Mouse (Mus musculus): ENCODE results near the gene Dscam. TPM values are rescaled to one million over a fixed set of nuclear protein-coding genes. Genes with fewer than 3 reads are reported as not detected.

Gene Dscam
- polyA plus RNA-seq, 1 experiment = under 0.01 TPM

GRCm38 (mm10) chr16:96795431-96795830, 375.1 kb downstream of the Dscam start:
- Histone ChIP-seq H3K27me3 (ENCODE audit: control insufficient read depth, insufficient read depth, insufficient read length) (no peaks in the 10 kb centered on the region), H3K36me3 (ENCODE audit: control insufficient read depth, insufficient read depth) (no peaks in the 10 kb centered on the region)

DNA sequence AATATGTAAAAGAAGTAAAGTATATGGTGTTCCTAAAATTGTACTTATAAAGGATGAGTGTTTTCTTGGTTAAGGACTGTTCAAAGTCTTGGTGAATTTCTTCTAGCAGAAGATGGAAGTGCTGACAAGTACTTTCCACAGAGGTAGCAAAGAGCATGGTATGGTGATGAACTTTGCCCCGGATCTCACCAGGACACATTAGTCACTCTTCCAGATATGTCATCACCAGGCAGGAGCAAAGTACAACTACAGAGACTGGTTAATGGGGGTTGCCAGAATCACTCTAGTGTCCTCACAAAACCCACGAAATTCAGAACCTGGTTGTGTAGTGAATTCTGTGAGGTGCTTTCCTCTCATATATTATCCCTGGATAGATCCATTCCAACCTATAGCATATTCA, 379.2 kb downstream of the Dscam start:
- H3K4me2 ChIP-seq (ENCODE audit: low read depth) = no peak overlapping the region
- no peak overlapping the region for H3K4me3 ChIP-seq
- no peak overlapping the region for H3ac ChIP-seq (ENCODE audit: control insufficient read depth, insufficient read length)
- no peaks in the 10 kb centered on the region for H3K79me2 ChIP-seq (ENCODE audit: control insufficient read depth, insufficient read depth)
- H3K27me3 ChIP-seq (ENCODE audit: control insufficient read depth, insufficient read depth, insufficient read length) = no peaks in the 10 kb centered on the region
- H3K36me3 ChIP-seq (ENCODE audit: control insufficient read depth, insufficient read depth) = no peaks in the 10 kb centered on the region
- no peak for TF ChIP-seq TCF3 (IDR thresholded peaks at IDR 0.05; ENCODE audit: insufficient read length, low read depth)
- TF ChIP-seq E2F4 (IDR thresholded peaks at IDR 0.05; ENCODE audit: insufficient read depth) = no peak
- no peak for TF ChIP-seq CEBPB (IDR thresholded peaks at IDR 0.05; ENCODE audit: insufficient read depth, poor library complexity, severe bottlenecking)
- no peak for TF ChIP-seq POLR2AphosphoS2 (IDR thresholded peaks at IDR 0.05; ENCODE audit: insufficient read length, low read depth)
- no peak for TF ChIP-seq TCF12 (IDR thresholded peaks at IDR 0.05; ENCODE audit: insufficient read depth, poor library complexity, severe bottlenecking)
- no peak for TF ChIP-seq MYOG (IDR thresholded peaks at IDR 0.05; ENCODE audit: control insufficient read depth in 1 of 3, insufficient read depth in 1 of 3, insufficient read length in 2 of 3, low read depth in 2 of 3)
- TF ChIP-seq REST (IDR thresholded peaks at IDR 0.05; ENCODE audit: insufficient read depth, insufficient read length) = no peak
- TF ChIP-seq USF1 (IDR thresholded peaks at IDR 0.05; ENCODE audit: low read depth) = no peak
- TF ChIP-seq MAX (IDR thresholded peaks at IDR 0.05; ENCODE audit: low read depth) = no peak
- no peak for TF ChIP-seq MYOD1 (IDR thresholded peaks at IDR 0.05; ENCODE audit: control insufficient read depth in 1 of 3, insufficient read length in 2 of 3, low read depth in 2 of 3)
- TF ChIP-seq SRF (IDR thresholded peaks at IDR 0.05; ENCODE audit: control insufficient read depth, insufficient read length, low read depth) = no peak
- TF ChIP-seq POLR2A (IDR thresholded peaks at IDR 0.05; ENCODE audit: insufficient read length, low read depth) = no peak

More at GRCm38 (mm10) chr16:96795431-96795830, 375.1 kb downstream of the Dscam start:
- no peaks in the 10 kb centered on the region for H3K79me2 ChIP-seq (ENCODE audit: control insufficient read depth, insufficient read depth)
- no peak overlapping the region for H3K4me2 ChIP-seq (ENCODE audit: low read depth)
- TF ChIP-seq TCF12 (IDR thresholded peaks at IDR 0.05; ENCODE audit: insufficient read depth, poor library complexity, severe bottlenecking) = no peak
- TF ChIP-seq E2F4 (IDR thresholded peaks at IDR 0.05; ENCODE audit: insufficient read depth) = no peak
- TF ChIP-seq TCF3 (IDR thresholded peaks at IDR 0.05; ENCODE audit: insufficient read length, low read depth) = no peak
- TF ChIP-seq POLR2A (IDR thresholded peaks at IDR 0.05; ENCODE audit: insufficient read length, low read depth) = no peak
- TF ChIP-seq CEBPB (IDR thresholded peaks at IDR 0.05; ENCODE audit: insufficient read depth, poor library complexity, severe bottlenecking) = no peak
- no peak for TF ChIP-seq MYOG (IDR thresholded peaks at IDR 0.05; ENCODE audit: control insufficient read depth in 1 of 3, insufficient read depth in 1 of 3, insufficient read length in 2 of 3, low read depth in 2 of 3)
- TF ChIP-seq USF1 (IDR thresholded peaks at IDR 0.05; ENCODE audit: low read depth) = no peak
- TF ChIP-seq SRF (IDR thresholded peaks at IDR 0.05; ENCODE audit: control insufficient read depth, insufficient read length, low read depth) = no peak
- no peak for TF ChIP-seq POLR2AphosphoS2 (IDR thresholded peaks at IDR 0.05; ENCODE audit: insufficient read length, low read depth)
- TF ChIP-seq MYOD1 (IDR thresholded peaks at IDR 0.05; ENCODE audit: control insufficient read depth in 1 of 3, insufficient read length in 2 of 3, low read depth in 2 of 3) = no peak
- no peak for TF ChIP-seq MAX (IDR thresholded peaks at IDR 0.05; ENCODE audit: low read depth)
- TF ChIP-seq REST (IDR thresholded peaks at IDR 0.05; ENCODE audit: insufficient read depth, insufficient read length) = no peak
- no peak overlapping the region for H3K4me3 ChIP-seq
- H3ac ChIP-seq (ENCODE audit: control insufficient read depth, insufficient read length) = no peak overlapping the region

DNA sequence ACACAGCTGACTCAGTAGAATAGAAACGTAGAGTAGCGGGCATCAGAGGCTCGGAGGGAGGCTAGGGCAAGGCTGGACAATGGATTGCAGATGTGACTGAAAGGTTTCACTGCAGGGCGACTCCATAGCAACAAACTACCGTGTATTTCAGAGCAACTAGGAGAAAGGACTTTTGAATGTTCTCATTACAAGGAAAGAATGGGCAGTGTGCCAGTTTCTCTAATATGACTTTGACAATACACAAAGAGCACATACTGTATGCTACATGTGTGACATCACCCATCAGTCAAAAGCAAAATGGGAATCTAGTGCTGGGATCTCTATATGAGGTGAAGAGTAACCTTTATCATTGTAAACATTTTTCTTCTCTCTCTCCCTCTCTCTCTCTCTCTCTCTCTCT, 382.3 kb downstream of the Dscam start:
- H3K4me3 ChIP-seq = no peak overlapping the region
- no peak overlapping the region for H3K4me2 ChIP-seq (ENCODE audit: low read depth)
- no peaks in the 10 kb centered on the region for H3K36me3 ChIP-seq (ENCODE audit: control insufficient read depth, insufficient read depth)
- H3K79me2 ChIP-seq (ENCODE audit: control insufficient read depth, insufficient read depth) = no peaks in the 10 kb centered on the region
- no peak for TF ChIP-seq TCF12 (IDR thresholded peaks at IDR 0.05; ENCODE audit: insufficient read depth, poor library complexity, severe bottlenecking)
- no peak for TF ChIP-seq TCF3 (IDR thresholded peaks at IDR 0.05; ENCODE audit: insufficient read length, low read depth)
- no peak for TF ChIP-seq E2F4 (IDR thresholded peaks at IDR 0.05; ENCODE audit: insufficient read depth)
- TF ChIP-seq CEBPB (IDR thresholded peaks at IDR 0.05; ENCODE audit: insufficient read depth, poor library complexity, severe bottlenecking) = no peak
- TF ChIP-seq POLR2A (IDR thresholded peaks at IDR 0.05; ENCODE audit: insufficient read length, low read depth) = no peak
- no peak for TF ChIP-seq REST (IDR thresholded peaks at IDR 0.05; ENCODE audit: insufficient read depth, insufficient read length)
- no peak for TF ChIP-seq POLR2AphosphoS2 (IDR thresholded peaks at IDR 0.05; ENCODE audit: insufficient read length, low read depth)
- no peak for TF ChIP-seq MYOG (IDR thresholded peaks at IDR 0.05; ENCODE audit: control insufficient read depth in 1 of 3, insufficient read depth in 1 of 3, insufficient read length in 2 of 3, low read depth in 2 of 3)
- TF ChIP-seq SRF (IDR thresholded peaks at IDR 0.05; ENCODE audit: control insufficient read depth, insufficient read length, low read depth) = no peak
- no peak for TF ChIP-seq MAX (IDR thresholded peaks at IDR 0.05; ENCODE audit: low read depth)
- no peak for TF ChIP-seq USF1 (IDR thresholded peaks at IDR 0.05; ENCODE audit: low read depth)
- no peak for TF ChIP-seq MYOD1 (IDR thresholded peaks at IDR 0.05; ENCODE audit: control insufficient read depth in 1 of 3, insufficient read length in 2 of 3, low read depth in 2 of 3)
- H3ac ChIP-seq (ENCODE audit: control insufficient read depth, insufficient read length) = no peak overlapping the region
- no peaks in the 10 kb centered on the region for H3K27me3 ChIP-seq (ENCODE audit: control insufficient read depth, insufficient read depth, insufficient read length)

DNA sequence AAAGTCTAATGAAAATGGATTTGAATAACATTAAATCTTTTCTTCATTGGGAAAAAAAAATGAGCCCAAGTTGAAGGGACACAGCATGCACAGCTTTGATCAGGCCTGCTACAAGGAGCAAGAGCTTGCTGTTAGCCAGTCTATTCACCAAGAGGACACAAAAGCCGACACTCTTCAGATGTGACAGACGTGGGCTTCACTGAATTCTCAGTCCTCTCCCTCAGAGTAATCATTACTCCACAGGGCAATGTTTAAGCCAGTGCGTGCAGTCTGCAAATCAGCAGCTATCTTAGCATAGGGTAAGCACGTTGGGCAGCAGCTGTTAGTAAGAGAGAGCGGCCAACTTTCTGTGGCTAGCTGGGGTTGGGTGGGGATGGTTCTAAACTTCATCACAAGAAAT, 391.5 kb downstream of the Dscam start:
- H3K27me3 ChIP-seq (ENCODE audit: control insufficient read depth, insufficient read depth, insufficient read length) = no peaks in the 10 kb centered on the region
- TF ChIP-seq E2F4 (IDR thresholded peaks at IDR 0.05; ENCODE audit: insufficient read depth) (no peak), CEBPB (IDR thresholded peaks at IDR 0.05; ENCODE audit: insufficient read depth, poor library complexity, severe bottlenecking) (no peak), REST (IDR thresholded peaks at IDR 0.05; ENCODE audit: insufficient read depth, insufficient read length) (no peak), TCF3 (IDR thresholded peaks at IDR 0.05; ENCODE audit: insufficient read length, low read depth) (no peak), TCF12 (IDR thresholded peaks at IDR 0.05; ENCODE audit: insufficient read depth, poor library complexity, severe bottlenecking) (no peak), MAX (IDR thresholded peaks at IDR 0.05; ENCODE audit: low read depth) (no peak)

More for the DNA sequence above, 391.5 kb downstream of the Dscam start:
- Histone ChIP-seq H3ac (ENCODE audit: control insufficient read depth, insufficient read length) (no peak overlapping the region), H3K4me3 (no peak overlapping the region), H3K36me3 (ENCODE audit: control insufficient read depth, insufficient read depth) (no peaks in the 10 kb centered on the region), H3K4me2 (ENCODE audit: low read depth) (no peak overlapping the region), H3K79me2 (ENCODE audit: control insufficient read depth, insufficient read depth) (no peaks in the 10 kb centered on the region)

Measured in myocyte (in vitro differentiated cells).